Mouse (Mus musculus) liver, embryonic 12.5 days (tissue): Measurements from ENCODE around the gene Pygl. TPM values are rescaled to one million over a fixed set of nuclear protein-coding genes. Genes with fewer than 3 reads are reported as not detected.
"Not testable (repeated sequence)": the region's sequence is repeated elsewhere in the genome, so short reads cannot be mapped to it uniquely, and the experiment has no call there.

Experiments used
- ATAC-seq: fragments of 200-750 bp; cut with Nextera tagmentation; 2 replicates; pipeline ENCODE4 v1.8.0; 2017; ENCODE audit warnings: moderate number of reproducible peaks, mild to moderate bottlenecking, moderate library complexity
- H3K27ac ChIP-seq: fragments of 300-500 bp; sonication (generic); 2 replicates; pipeline ENCODE4 v1.5.1; 2016; ENCODE audit warnings: mild to moderate bottlenecking
- H3K27me3 ChIP-seq: fragments of 300-500 bp; sonication (generic); replicated peaks from 2 replicates; pipeline ENCODE4 v1.6.1; 2016; ENCODE audit warnings: mild to moderate bottlenecking, moderate library complexity
- H3K36me3 ChIP-seq: fragments of 300-500 bp; sonication (generic); 2 replicates; pipeline ENCODE4 v1.6.1; 2016; ENCODE audit warnings: mild to moderate bottlenecking, moderate library complexity
- H3K4me1 ChIP-seq: fragments of 300-500 bp; sonication (generic); 2 replicates; pipeline ENCODE4 v1.6.1; 2016
- H3K4me2 ChIP-seq: fragments of 300-500 bp; sonication (generic); 2 replicates; pipeline ENCODE4 v1.6.1; 2016; ENCODE audit warnings: mild to moderate bottlenecking, moderate library complexity
- H3K4me3 ChIP-seq: fragments of 300-500 bp; sonication (generic); 2 replicates; pipeline ENCODE4 v1.5.1; 2016; ENCODE audit warnings: mild to moderate bottlenecking, moderate library complexity
- H3K9ac ChIP-seq: fragments of 300-500 bp; sonication (generic); 2 replicates; pipeline ENCODE4 v1.6.1; 2016; ENCODE audit warnings: mild to moderate bottlenecking, moderate library complexity
- H3K9me3 ChIP-seq: fragments of 300-500 bp; sonication (generic); replicated peaks from 2 replicates; pipeline ENCODE4 v1.6.1; 2016; ENCODE audit warnings: mild to moderate bottlenecking, moderate library complexity
- WGBS: fragments of 180-500 bp; shearing (Covaris S2); methylation state at CpG from one replicate; pipeline ENCODE4 v1.1.7; 2016; ENCODE audit not compliant: insufficient replicate concordance; 5-methylcytosine and 5-hydroxymethylcytosine counted together
- polyA plus RNA-seq: library from polyadenylated mRNA; unstranded; fragments of >200 nt; fragmentation: Nextera tagmentation; extraction: Ambion mirVana; gene quantifications from 2 replicates; pipeline ENCODE4 v1.2.1, GENCODE M21; 2016

The Pygl gene
- polyA plus RNA-seq, 1 experiment from 2014 or later = 29.5 TPM

- WGBS = 10% methylated on average over 13 of the region's 13 CpGs
- Histone ChIP-seq H3K27ac (no peak overlapping the region), H3K4me2 (peak overlapping the region; percentile 49), H3K9ac (no peak overlapping the region), H3K36me3 (no peaks in the 10 kb centered on the region), H3K9me3 (no peaks in the 10 kb centered on the region), H3K4me1 (peaks cover 11% of the 10 kb centered on the region), H3K27me3 (peaks cover 7% of the 10 kb centered on the region; the same call in 1 of the 2 replicates), H3K4me3 (peak overlapping the region; percentile 35)
- ATAC-seq = no peak
Observed at GRCm38 (mm10) chr12:70147986-70148630, 83.2 kb downstream of the Pygl start.

DNA sequence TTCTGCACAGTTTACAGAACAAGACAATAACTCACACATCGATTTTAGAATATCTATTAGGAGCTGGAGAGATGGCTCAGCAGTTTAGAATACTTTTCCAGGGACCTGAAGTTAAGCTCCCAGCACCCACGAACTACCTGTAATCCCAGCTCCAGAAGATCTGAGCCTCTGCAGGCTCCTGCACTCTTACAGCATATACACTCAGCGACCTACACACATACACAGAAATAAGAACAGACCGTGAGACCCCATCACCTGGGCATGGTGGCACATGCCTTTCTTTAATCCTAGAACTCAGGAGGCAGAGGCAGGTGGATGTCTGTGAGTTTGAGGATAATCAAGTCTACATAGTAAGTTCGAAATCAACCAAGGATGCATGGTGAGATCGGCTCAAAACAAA is 85.7 kb downstream of the Pygl start:
- Histone ChIP-seq H3K27ac (no peak overlapping the region), H3K4me1 (peaks cover 11% of the 10 kb centered on the region), H3K36me3 (no peaks in the 10 kb centered on the region), H3K9me3 (no peaks in the 10 kb centered on the region), H3K9ac (no peak overlapping the region), H3K4me3 (no peak overlapping the region), H3K4me2 (no peak overlapping the region), H3K27me3 (no peaks in the 10 kb centered on the region)
- ATAC-seq = no peak
- WGBS = 68% methylated on average over 6 of the region's 6 CpGs

DNA sequence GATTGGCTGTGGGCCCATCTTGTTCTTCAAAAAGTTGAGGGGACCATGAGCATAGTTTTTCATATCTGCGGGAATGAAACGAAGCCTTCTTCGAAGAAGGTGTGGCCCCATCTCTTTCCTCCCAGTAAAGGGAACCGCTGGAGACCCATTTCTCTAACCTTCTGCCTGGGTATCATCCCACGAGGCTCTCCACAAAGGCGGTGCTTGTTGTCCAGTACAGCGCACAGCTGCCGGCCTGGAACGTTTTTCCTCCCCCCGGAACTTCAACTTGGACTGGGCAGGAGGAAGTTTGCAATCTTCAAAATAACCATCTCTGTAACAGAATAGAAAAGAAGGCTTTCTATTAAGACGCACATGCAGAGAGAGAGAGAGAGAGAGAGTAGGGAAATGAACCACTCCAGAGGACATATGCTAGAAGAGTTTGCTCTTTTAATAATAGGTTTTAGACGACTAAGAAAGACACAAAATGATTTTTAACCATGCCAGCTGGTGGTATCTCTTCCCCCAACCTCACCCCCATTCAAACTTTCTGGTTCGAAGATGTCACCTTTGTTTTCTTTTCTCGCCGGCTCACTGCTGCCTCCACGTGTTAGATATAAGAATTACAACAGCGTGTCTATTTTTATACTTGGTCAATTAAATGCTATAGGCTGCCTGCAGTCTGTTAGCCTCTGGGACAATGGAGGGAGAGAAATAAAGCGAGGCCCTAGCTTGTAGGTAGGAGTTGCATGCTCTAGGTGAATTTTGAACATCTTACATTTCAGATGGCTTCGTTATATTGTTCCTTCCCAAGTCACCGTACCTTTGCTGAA is 86.4 kb downstream of the Pygl start:
- H3K9ac ChIP-seq = no peak overlapping the region
- H3K9me3 ChIP-seq = no peaks in the 10 kb centered on the region
- peak overlapping the region; percentile 29 for H3K4me2 ChIP-seq
- peaks cover 11% of the 10 kb centered on the region for H3K4me1 ChIP-seq
- WGBS = 43% methylated on average over 20 of the region's 20 CpGs
- no peak overlapping the region for H3K27ac ChIP-seq
- no peak overlapping the region for H3K4me3 ChIP-seq
- H3K27me3 ChIP-seq = no peaks in the 10 kb centered on the region
- no peak for ATAC-seq
- no peaks in the 10 kb centered on the region for H3K36me3 ChIP-seq

- H3K4me1 ChIP-seq = peaks cover 11% of the 10 kb centered on the region
- H3K4me3 ChIP-seq, H3K27ac ChIP-seq, H3K4me2 ChIP-seq, H3K36me3 ChIP-seq, H3K27me3 ChIP-seq, H3K9ac ChIP-seq, ATAC-seq, H3K9me3 ChIP-seq: not testable (repeated sequence)
- WGBS = 38% methylated on average over 3 of the region's 3 CpGs
Observed at GRCm38 (mm10) chr12:70144106-70144587, 87.1 kb downstream of the Pygl start.

- no peaks in the 10 kb centered on the region for H3K9me3 ChIP-seq
- 77% methylated on average over 5 of the region's 5 CpGs for WGBS
Observed at GRCm38 (mm10) chr12:70140993-70141576, 90.2 kb downstream of the Pygl start.

More at GRCm38 (mm10) chr12:70140993-70141576, 90.2 kb downstream of the Pygl start:
- no peaks in the 10 kb centered on the region for H3K27me3 ChIP-seq
- no peak overlapping the region for H3K27ac ChIP-seq
- no peak for ATAC-seq
- H3K4me1 ChIP-seq = no peaks in the 10 kb centered on the region
- no peak overlapping the region for H3K4me2 ChIP-seq
- no peaks in the 10 kb centered on the region for H3K36me3 ChIP-seq
- H3K4me3 ChIP-seq = no peak overlapping the region
- no peak overlapping the region for H3K9ac ChIP-seq

Other genes starting within 250 kb of the Pygl start
- gene Sav1, start 244.5 kb downstream of the Pygl start, polyA plus RNA-seq = 7.7 and 8.2 TPM in 2 replicates
- 4.0 and 4.4 TPM in 2 replicates for gene Nin, start 117.8 kb downstream of the Pygl start, polyA plus RNA-seq
- not detected in 2 replicates for gene Abhd12b, start 77.3 kb downstream of the Pygl start, polyA plus RNA-seq
- gene Trim9, start 116.1 kb upstream of the Pygl start, polyA plus RNA-seq = 0.07 TPM in 1 of 2 replicates, not detected in the other
- 134 and 139 TPM in 2 replicates for gene Tmx1, start 221.6 kb upstream of the Pygl start, polyA plus RNA-seq